Mouse (Mus musculus): ENCODE results near the gene Pax2. TPM values are rescaled to one million over a fixed set of nuclear protein-coding genes. Genes with fewer than 3 reads are reported as not detected.

Gene Pax2
- polyA plus RNA-seq, 1 experiment from 2014 or later = 0.07 TPM

- no peak for TF ChIP-seq CTCF (IDR thresholded peaks at IDR 0.05; ENCODE audit: low read depth)
- no peak overlapping the region for H3K9ac ChIP-seq
- no peaks in the 10 kb centered on the region for H3K9me3 ChIP-seq (ENCODE audit: low read depth, low read length)
- DNase-seq (no peak), ATAC-seq (ENCODE audit: insufficient read depth) (no peak)
- H3K36me3 ChIP-seq (ENCODE audit: insufficient read depth) = no peaks in the 10 kb centered on the region
- 29% methylated on average over 3 of the region's 3 CpGs for WGBS
- no peak overlapping the region for H3K4me2 ChIP-seq
- H3K27me3 ChIP-seq (ENCODE audit: insufficient read depth, low read length) = 0 out of 2 replicates have a peak, but pooled peaks cover 4% of the 10 kb centered on the region
- no peaks in the 10 kb centered on the region for H3K4me1 ChIP-seq (ENCODE audit: insufficient read depth)
- no peak overlapping the region for H3K27ac ChIP-seq (ENCODE audit: low read depth)
- no peak overlapping the region for H3K4me3 ChIP-seq (ENCODE audit: low read depth, low read length)
These were observed 67.8 kb downstream of the Pax2 start for GRCm38 (mm10) chr19:44823657-44824056.

- WGBS = 19% methylated on average over 11 of the region's 11 CpGs
- Histone ChIP-seq H3K27me3 (ENCODE audit: insufficient read depth, low read length) (0 out of 2 replicates have a peak, but pooled peaks cover 4% of the 10 kb centered on the region), H3K9me3 (ENCODE audit: low read depth, low read length) (no peaks in the 10 kb centered on the region), H3K27ac (ENCODE audit: low read depth) (no peak overlapping the region), H3K36me3 (ENCODE audit: insufficient read depth) (no peaks in the 10 kb centered on the region), H3K4me3 (ENCODE audit: low read depth, low read length) (no peak overlapping the region), H3K4me2 (no peak overlapping the region; the same call in 1 of the 2 replicates), H3K9ac (no peak overlapping the region), H3K4me1 (ENCODE audit: insufficient read depth) (no peaks in the 10 kb centered on the region)
- TF ChIP-seq CTCF (IDR thresholded peaks at IDR 0.05; ENCODE audit: low read depth) = no peak
- ATAC-seq (ENCODE audit: insufficient read depth) (no peak), DNase-seq (no peak)
These were observed 69.4 kb downstream of the Pax2 start for GRCm38 (mm10) chr19:44825216-44825768.

- H3K36me3 ChIP-seq (ENCODE audit: insufficient read depth) = no peaks in the 10 kb centered on the region
- H3K27ac ChIP-seq (ENCODE audit: low read depth) = no peak overlapping the region
- DNase-seq (no peak), ATAC-seq (ENCODE audit: insufficient read depth) (no peak)
- no peaks in the 10 kb centered on the region for H3K4me1 ChIP-seq (ENCODE audit: insufficient read depth)
- peak; percentile 46 for TF ChIP-seq CTCF (IDR thresholded peaks at IDR 0.05; ENCODE audit: low read depth)
- no peak overlapping the region; the same call in 1 of the 2 replicates for H3K4me2 ChIP-seq
- WGBS = 18% methylated on average over 4 of the region's 4 CpGs
- no peak overlapping the region for H3K9ac ChIP-seq
- no peaks in the 10 kb centered on the region for H3K9me3 ChIP-seq (ENCODE audit: low read depth, low read length)
- 0 out of 2 replicates have a peak, but pooled peaks cover 4% of the 10 kb centered on the region for H3K27me3 ChIP-seq (ENCODE audit: insufficient read depth, low read length)
- no peak overlapping the region for H3K4me3 ChIP-seq (ENCODE audit: low read depth, low read length)
These were observed 70.0 kb downstream of the Pax2 start for GRCm38 (mm10) chr19:44825819-44826218.

- no peak for TF ChIP-seq CTCF (IDR thresholded peaks at IDR 0.05; ENCODE audit: low read depth)
- Histone ChIP-seq H3K36me3 (ENCODE audit: insufficient read depth) (no peaks in the 10 kb centered on the region), H3K27me3 (ENCODE audit: insufficient read depth, low read length) (peaks cover 62% of the 10 kb centered on the region), H3K4me1 (ENCODE audit: insufficient read depth) (peaks cover 5% of the 10 kb centered on the region; the same call in 1 of the 2 replicates), H3K27ac (ENCODE audit: low read depth) (no peak overlapping the region), H3K4me3 (ENCODE audit: low read depth, low read length) (no peak overlapping the region), H3K9me3 (ENCODE audit: low read depth, low read length) (no peaks in the 10 kb centered on the region), H3K9ac (no peak overlapping the region), H3K4me2 (no peak overlapping the region)
- WGBS = 41% methylated on average over 1 of the region's 1 CpGs
- ATAC-seq (ENCODE audit: insufficient read depth) (no peak), DNase-seq (no peak)
These were observed 77.5 kb downstream of the Pax2 start for GRCm38 (mm10) chr19:44833391-44833790.

- Histone ChIP-seq H3K36me3 (ENCODE audit: insufficient read depth) (no peaks in the 10 kb centered on the region), H3K4me3 (ENCODE audit: low read depth, low read length) (no peak overlapping the region), H3K4me2 (no peak overlapping the region), H3K27ac (ENCODE audit: low read depth) (no peak overlapping the region), H3K27me3 (ENCODE audit: insufficient read depth, low read length) (peaks cover 72% of the 10 kb centered on the region), H3K4me1 (ENCODE audit: insufficient read depth) (peaks cover 5% of the 10 kb centered on the region; the same call in 1 of the 2 replicates), H3K9ac (no peak overlapping the region), H3K9me3 (ENCODE audit: low read depth, low read length) (no peaks in the 10 kb centered on the region)
- 10% methylated on average over 11 of the region's 11 CpGs for WGBS
- ATAC-seq (ENCODE audit: insufficient read depth) (no peak), DNase-seq (no peak)
- no peak for TF ChIP-seq CTCF (IDR thresholded peaks at IDR 0.05; ENCODE audit: low read depth)
These were observed 78.6 kb downstream of the Pax2 start for GRCm38 (mm10) chr19:44834218-44835041.

- ATAC-seq (ENCODE audit: insufficient read depth) = peak; percentile 22; the same call in 1 of the 2 replicates
- no peaks in the 10 kb centered on the region for H3K36me3 ChIP-seq (ENCODE audit: insufficient read depth)
- H3K4me3 ChIP-seq (ENCODE audit: low read depth, low read length) = peak overlapping the region; percentile 45
- no peak overlapping the region for H3K27ac ChIP-seq (ENCODE audit: low read depth)
- H3K4me1 ChIP-seq (ENCODE audit: insufficient read depth) = peaks cover 5% of the 10 kb centered on the region; the same call in 1 of the 2 replicates
- peaks cover 79% of the 10 kb centered on the region for H3K27me3 ChIP-seq (ENCODE audit: insufficient read depth, low read length)
- no peak overlapping the region for H3K9ac ChIP-seq
- no peak for TF ChIP-seq CTCF (IDR thresholded peaks at IDR 0.05; ENCODE audit: low read depth)
- 5% methylated on average over 34 of the region's 34 CpGs for whole genome bisulfite sequencing
- H3K4me2 ChIP-seq = peak overlapping the region; percentile 78
- DNase-seq = no peak
- H3K9me3 ChIP-seq (ENCODE audit: low read depth, low read length) = no peaks in the 10 kb centered on the region
These were observed 79.4 kb downstream of the Pax2 start for GRCm38 (mm10) chr19:44835042-44835930.
